Mouse (Mus musculus): ENCODE data around the gene Sqstm1. TPM values are rescaled to one million over a fixed set of nuclear protein-coding genes. Genes with fewer than 3 reads are reported as not detected.
A peak's percentile ranks its signal among the peaks of the same experiment; 100 is the strongest.

The Sqstm1 gene
- polyA plus RNA-seq, 1 experiment from 2014 or later = 226 TPM

DNA sequence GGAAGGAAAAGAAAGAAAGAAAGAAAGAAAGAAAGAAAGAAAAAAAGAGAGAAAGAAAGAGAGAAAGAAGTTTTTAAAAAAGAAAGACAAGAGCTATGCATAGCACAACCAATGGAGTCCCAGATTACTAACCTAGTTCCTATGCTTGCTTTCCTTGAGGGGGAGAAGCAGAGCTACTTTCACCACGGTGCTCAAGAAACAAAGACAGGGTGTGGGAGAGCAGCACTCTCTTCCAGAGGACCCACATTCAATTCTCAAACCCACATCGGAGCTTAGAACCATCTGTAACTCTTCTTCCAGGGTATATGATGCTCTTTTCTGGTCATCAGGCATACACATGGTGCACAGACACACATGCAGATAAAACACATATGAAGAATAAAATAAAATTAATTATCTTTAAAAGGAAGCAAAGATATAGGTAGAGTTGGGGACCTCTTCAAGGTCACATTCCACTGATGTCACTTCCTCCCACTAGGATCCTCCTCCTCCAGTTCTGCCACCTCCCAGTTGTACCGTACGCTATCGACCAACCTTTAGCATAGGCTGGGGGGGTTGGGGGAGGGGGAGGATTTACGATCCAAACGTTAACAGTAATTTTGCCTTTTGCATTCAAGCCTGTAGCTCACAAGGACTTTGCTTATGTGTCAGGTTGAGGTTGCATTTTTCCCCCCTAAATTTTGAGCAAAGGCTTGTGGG, 38.0 kb upstream of the Sqstm1 start:
- Histone ChIP-seq H3K4me1 (ENCODE audit: control insufficient read depth in 2 of 2, insufficient read depth in 2 of 2, low read length in 2 of 2) (peaks cover 12 to 16% of the 10 kb centered on the region in 2 experiments), H3K27ac (replicated peaks in 1 of 2; ENCODE audit: control insufficient read depth in 1 of 2, insufficient read depth in 1 of 2, low read depth in 2 of 2, low read length in 2 of 2) (no peak overlapping the region), H3K27me3 (ENCODE audit: control insufficient read depth, insufficient read depth, low read length) (no peaks in the 10 kb centered on the region), H3K4me3 (ENCODE audit: control insufficient read depth in 1 of 2, insufficient read depth in 1 of 2, low read depth in 1 of 2, low read length in 2 of 2) (no peak overlapping the region), H3K4me2 (ENCODE audit: low read length) (no peak overlapping the region), H3K36me3 (ENCODE audit: control insufficient read depth, insufficient read depth, low read length) (no peaks in the 10 kb centered on the region), H3K9ac (ENCODE audit: low read length) (no peak overlapping the region), H3K9me3 (ENCODE audit: control insufficient read depth, low read length) (no peaks in the 10 kb centered on the region)
- 72% methylated on average over 7 of the region's 7 CpGs for WGBS
- no peak for ATAC-seq (ENCODE audit: insufficient number of reproducible peaks, insufficient read depth, low FRiP score, low read depth)

DNA sequence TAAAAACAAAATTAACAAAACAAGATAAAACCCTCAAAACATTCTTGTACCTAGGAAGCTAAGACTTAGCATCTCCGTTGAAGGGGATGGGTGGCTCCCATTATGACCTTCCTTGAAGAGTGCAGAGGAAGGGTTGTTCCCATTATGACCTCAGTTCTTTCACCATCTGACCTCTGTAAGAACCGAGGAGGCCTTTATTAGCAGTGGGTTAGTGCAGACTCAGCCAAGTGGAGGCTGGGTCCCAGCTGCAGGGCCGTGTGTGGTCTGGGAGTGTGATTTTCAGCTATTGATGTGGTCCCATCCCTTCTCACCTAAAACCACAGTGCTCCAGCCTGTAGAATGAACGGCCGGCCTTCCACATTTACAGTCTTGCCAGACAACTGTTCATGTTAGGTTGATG, 34.6 kb upstream of the Sqstm1 start:
- Histone ChIP-seq H3K4me3 (ENCODE audit: control insufficient read depth in 1 of 2, insufficient read depth in 1 of 2, low read depth in 1 of 2, low read length in 2 of 2) (no peak overlapping the region), H3K36me3 (ENCODE audit: control insufficient read depth, insufficient read depth, low read length) (no peaks in the 10 kb centered on the region), H3K9ac (ENCODE audit: low read length) (no peak overlapping the region), H3K27ac (replicated peaks in 1 of 2; ENCODE audit: control insufficient read depth in 1 of 2, insufficient read depth in 1 of 2, low read depth in 2 of 2, low read length in 2 of 2) (no peak overlapping the region), H3K4me2 (ENCODE audit: low read length) (no peak overlapping the region), H3K4me1 (ENCODE audit: control insufficient read depth in 2 of 2, insufficient read depth in 2 of 2, low read length in 2 of 2) (no peaks in the 10 kb centered on the region), H3K27me3 (ENCODE audit: control insufficient read depth, insufficient read depth, low read length) (no peaks in the 10 kb centered on the region), H3K9me3 (ENCODE audit: control insufficient read depth, low read length) (no peaks in the 10 kb centered on the region)
- 73% methylated on average over 5 of the region's 5 CpGs for WGBS
- no peak for ATAC-seq (ENCODE audit: insufficient number of reproducible peaks, insufficient read depth, low FRiP score, low read depth)

DNA sequence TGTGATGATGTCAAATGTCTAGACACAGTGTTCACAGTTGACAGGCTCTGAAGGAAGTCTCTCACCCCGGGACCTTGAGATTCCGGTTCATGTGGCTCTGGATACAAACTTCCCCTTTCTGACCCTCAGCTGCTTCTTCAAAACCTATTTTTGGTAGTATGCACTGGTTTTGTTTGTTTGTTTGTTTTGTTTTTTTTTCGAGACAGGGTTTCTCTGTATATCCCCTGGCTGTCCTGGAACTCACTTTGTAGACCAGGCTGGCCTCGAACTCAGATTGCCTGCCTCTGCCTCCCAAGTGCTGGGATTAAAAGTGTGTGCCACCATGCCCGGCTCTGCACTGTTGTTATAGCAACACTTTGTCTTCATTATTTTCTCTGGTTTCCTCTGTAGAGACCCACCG, 33.3 kb upstream of the Sqstm1 start:
- 74% methylated on average over 6 of the region's 6 CpGs for WGBS
- no peak overlapping the region for H3K4me3 ChIP-seq (ENCODE audit: control insufficient read depth in 1 of 2, insufficient read depth in 1 of 2, low read depth in 1 of 2, low read length in 2 of 2)
- H3K36me3 ChIP-seq (ENCODE audit: control insufficient read depth, insufficient read depth, low read length) = no peaks in the 10 kb centered on the region
- H3K4me2 ChIP-seq (ENCODE audit: low read length) = no peak overlapping the region
- no peaks in the 10 kb centered on the region for H3K9me3 ChIP-seq (ENCODE audit: control insufficient read depth, low read length)
- H3K27ac ChIP-seq (replicated peaks in 1 of 2; ENCODE audit: control insufficient read depth in 1 of 2, insufficient read depth in 1 of 2, low read depth in 2 of 2, low read length in 2 of 2) = no peak overlapping the region
- 0 out of 2 replicates have a peak, but pooled peaks cover 5% of the 10 kb centered on the region for H3K27me3 ChIP-seq (ENCODE audit: control insufficient read depth, insufficient read depth, low read length)
- H3K4me1 ChIP-seq (ENCODE audit: control insufficient read depth in 2 of 2, insufficient read depth in 2 of 2, low read length in 2 of 2) = no peaks in the 10 kb centered on the region
- no peak overlapping the region for H3K9ac ChIP-seq (ENCODE audit: low read length)
- ATAC-seq (ENCODE audit: insufficient number of reproducible peaks, insufficient read depth, low FRiP score, low read depth) = no peak

DNA sequence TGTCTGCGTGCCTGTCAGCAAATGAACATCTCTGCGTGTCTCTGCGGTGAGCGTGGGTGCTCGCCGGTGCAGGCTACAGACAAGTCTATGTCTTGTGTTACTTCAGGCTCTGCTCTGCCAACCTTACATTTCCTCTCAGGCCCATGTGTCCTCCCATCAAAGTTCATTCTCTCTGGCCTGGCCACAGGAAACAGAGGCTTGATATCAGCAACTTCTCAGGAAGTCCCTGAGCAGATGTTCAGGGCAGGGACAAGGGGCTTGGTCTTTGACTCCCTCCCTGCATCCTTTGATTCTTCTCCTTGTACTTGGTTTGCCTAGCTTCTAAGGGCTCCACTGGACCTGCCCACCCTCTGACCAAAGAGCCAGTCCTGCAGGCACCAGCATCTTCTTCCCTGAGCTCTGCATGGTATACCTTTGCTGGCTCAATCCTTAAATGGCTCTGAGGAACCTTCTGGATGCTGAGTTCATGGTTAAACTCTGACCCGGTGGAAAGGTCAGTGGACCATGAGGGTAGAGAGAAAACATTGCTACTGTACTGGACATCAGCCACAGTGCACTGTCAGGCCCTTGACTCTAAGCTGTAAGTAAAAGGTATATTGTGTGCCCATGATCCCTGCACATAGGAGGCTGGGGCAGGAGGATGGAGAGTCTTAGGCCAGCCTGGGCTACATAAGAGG, 29.7 kb upstream of the Sqstm1 start:
- Histone ChIP-seq H3K4me1 (ENCODE audit: control insufficient read depth in 2 of 2, insufficient read depth in 2 of 2, low read length in 2 of 2) (peaks cover 14 to 17% of the 10 kb centered on the region in 2 experiments; a peak in 3 of 4 replicates), H3K4me3 (ENCODE audit: control insufficient read depth in 1 of 2, insufficient read depth in 1 of 2, low read depth in 1 of 2, low read length in 2 of 2) (no peak overlapping the region), H3K27ac (replicated peaks in 1 of 2; ENCODE audit: control insufficient read depth in 1 of 2, insufficient read depth in 1 of 2, low read depth in 2 of 2, low read length in 2 of 2) (no peak overlapping the region), H3K9ac (ENCODE audit: low read length) (no peak overlapping the region), H3K4me2 (ENCODE audit: low read length) (no peak overlapping the region), H3K36me3 (ENCODE audit: control insufficient read depth, insufficient read depth, low read length) (0 out of 2 replicates have a peak, but pooled peaks cover under 1% of the 10 kb centered on the region), H3K9me3 (ENCODE audit: control insufficient read depth, low read length) (no peaks in the 10 kb centered on the region), H3K27me3 (ENCODE audit: control insufficient read depth, insufficient read depth, low read length) (peaks cover 24% of the 10 kb centered on the region)
- no peak for ATAC-seq (ENCODE audit: insufficient number of reproducible peaks, insufficient read depth, low FRiP score, low read depth)
- WGBS = 66% methylated on average over 7 of the region's 7 CpGs

DNA sequence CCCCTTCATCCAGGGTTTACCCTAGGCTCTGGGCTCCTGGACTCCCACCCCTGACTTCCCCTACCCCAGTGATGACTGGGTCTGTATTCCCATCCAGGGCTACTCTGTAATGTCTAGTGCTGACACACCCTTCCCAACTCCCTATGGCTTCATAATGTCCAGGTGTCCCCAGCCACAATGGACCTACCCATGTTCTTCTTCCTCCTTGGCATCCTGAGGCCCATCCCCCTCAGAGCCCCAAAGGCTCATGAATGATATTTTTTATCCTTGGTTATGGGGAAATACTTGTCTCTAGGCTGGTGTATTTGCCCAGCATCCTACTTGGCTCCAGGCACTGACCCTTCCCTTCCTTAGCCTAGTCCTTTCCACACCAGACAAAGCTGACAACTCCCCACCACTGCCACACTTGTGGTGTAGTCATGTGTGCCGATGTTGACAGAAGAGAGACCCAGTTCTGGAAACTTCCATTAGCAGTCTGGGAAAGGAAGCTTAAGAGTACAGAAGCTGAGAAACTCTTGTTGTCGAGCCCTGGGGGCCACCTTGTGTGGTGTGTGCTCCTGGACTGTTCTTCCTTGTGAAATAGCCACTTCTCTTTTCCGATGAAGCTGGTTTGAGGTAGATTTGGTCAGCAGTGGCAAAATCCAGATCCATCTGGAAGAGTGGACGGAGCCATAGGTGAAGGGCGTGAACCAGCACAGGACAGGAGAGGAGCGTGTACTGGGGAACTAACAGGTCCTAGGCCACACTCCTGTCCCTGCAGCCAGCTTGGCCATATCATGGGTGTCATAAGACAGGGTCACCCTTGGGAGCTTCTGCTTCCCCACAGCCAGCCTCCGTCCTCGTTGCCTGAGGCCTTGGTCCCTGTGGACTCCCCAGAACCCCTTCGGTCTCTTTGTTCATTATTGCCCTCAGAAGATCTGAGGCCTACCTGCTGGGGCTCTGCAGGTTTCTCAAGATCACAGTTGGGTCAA, 28.5 kb upstream of the Sqstm1 start:
- H3K4me3 ChIP-seq (ENCODE audit: control insufficient read depth in 1 of 2, insufficient read depth in 1 of 2, low read depth in 1 of 2, low read length in 2 of 2) = no peak overlapping the region
- ATAC-seq (ENCODE audit: insufficient number of reproducible peaks, insufficient read depth, low FRiP score, low read depth) = no peak
- peaks cover 14 to 17% of the 10 kb centered on the region in 2 experiments; a peak in 3 of 4 replicates for H3K4me1 ChIP-seq (ENCODE audit: control insufficient read depth in 2 of 2, insufficient read depth in 2 of 2, low read length in 2 of 2)
- no peak overlapping the region for H3K27ac ChIP-seq (replicated peaks in 1 of 2; ENCODE audit: control insufficient read depth in 1 of 2, insufficient read depth in 1 of 2, low read depth in 2 of 2, low read length in 2 of 2)
- H3K4me2 ChIP-seq (ENCODE audit: low read length) = no peak overlapping the region
- WGBS = 90% methylated on average over 9 of the region's 9 CpGs
- H3K9ac ChIP-seq (ENCODE audit: low read length) = no peak overlapping the region
- no peaks in the 10 kb centered on the region for H3K9me3 ChIP-seq (ENCODE audit: control insufficient read depth, low read length)
- peaks cover 24% of the 10 kb centered on the region for H3K27me3 ChIP-seq (ENCODE audit: control insufficient read depth, insufficient read depth, low read length)
- H3K36me3 ChIP-seq (ENCODE audit: control insufficient read depth, insufficient read depth, low read length) = peaks cover 13% of the 10 kb centered on the region

DNA sequence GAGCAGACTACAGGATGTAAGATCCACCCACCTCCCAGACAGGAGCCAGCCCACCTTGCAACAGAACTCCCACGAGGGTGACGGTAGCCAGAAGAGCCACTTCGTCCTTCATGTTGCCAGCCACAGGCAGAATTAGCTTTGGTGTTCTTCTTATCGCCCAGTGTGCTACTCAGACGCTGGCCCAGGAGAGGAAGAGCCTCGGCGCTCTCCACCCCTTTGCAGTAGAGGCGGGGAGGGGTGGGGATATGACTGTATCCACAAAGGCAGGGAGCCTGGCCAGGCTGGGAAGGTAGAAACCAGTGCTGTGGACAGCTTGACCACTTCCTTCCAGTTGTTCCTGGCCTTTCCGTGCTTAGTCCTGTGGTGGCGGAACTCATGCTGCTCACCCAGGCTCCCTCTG, 27.7 kb upstream of the Sqstm1 start, which contains the start of gene Ltc4s:
Ltc4s (minus strand) TSS at position 293 of the 400 bp plus-strand sequence.
- Histone ChIP-seq H3K27ac (replicated peaks in 1 of 2; ENCODE audit: control insufficient read depth in 1 of 2, insufficient read depth in 1 of 2, low read depth in 2 of 2, low read length in 2 of 2) (no peak within 1 kb of the TSS), H3K36me3 (ENCODE audit: control insufficient read depth, insufficient read depth, low read length) (peaks cover 21% of the 10 kb centered on the region), H3K27me3 (ENCODE audit: control insufficient read depth, insufficient read depth, low read length) (peaks cover 24% of the 10 kb centered on the region), H3K4me2 (ENCODE audit: low read length) (peak within 1 kb of the TSS; percentile 94), H3K9ac (ENCODE audit: low read length) (no peak within 1 kb of the TSS), H3K4me3 (ENCODE audit: control insufficient read depth in 1 of 2, insufficient read depth in 1 of 2, low read depth in 1 of 2, low read length in 2 of 2) (peak within 1 kb of the TSS in 1 of 2 experiments; percentile 61; a peak in 2 of 4 replicates), H3K4me1 (ENCODE audit: control insufficient read depth in 2 of 2, insufficient read depth in 2 of 2, low read length in 2 of 2) (peaks cover 14 to 17% of the 10 kb centered on the region in 2 experiments; a peak in 3 of 4 replicates), H3K9me3 (ENCODE audit: control insufficient read depth, low read length) (no peaks in the 10 kb centered on the region)
- WGBS = 28% methylated on average over 10 of the region's 10 CpGs
- no peak for ATAC-seq (ENCODE audit: insufficient number of reproducible peaks, insufficient read depth, low FRiP score, low read depth)

All from heart, embryonic 14.5 days (tissue).